Mouse (Mus musculus) mouse embryonic stem cell (cell line): ENCODE data around the gene 9630041A04Rik.

Experiments
- in situ Hi-C, 2 experiments: fragments of 300-500 bp; cut with MboI; formaldehyde crosslinking; loops; 1 replicate in 1 of 2; 3 replicates in 1 of 2; pipeline ENCODE4 v1.14.3; 2019 to 2020; ENCODE audit warnings: low sequenced_read_pairs in 2 of 2, low pct_unique_long_range_greater_than_20kb in 1 of 2, mixed read lengths in 1 of 2; ENCODE audit not compliant: unreplicated experiment in 1 of 2

The 9630041A04Rik gene

GRCm38 (mm10) chr9:101911176-101911866, 49.7 kb downstream of the 9630041A04Rik start:
- in situ Hi-C loops: no loop called here

DNA sequence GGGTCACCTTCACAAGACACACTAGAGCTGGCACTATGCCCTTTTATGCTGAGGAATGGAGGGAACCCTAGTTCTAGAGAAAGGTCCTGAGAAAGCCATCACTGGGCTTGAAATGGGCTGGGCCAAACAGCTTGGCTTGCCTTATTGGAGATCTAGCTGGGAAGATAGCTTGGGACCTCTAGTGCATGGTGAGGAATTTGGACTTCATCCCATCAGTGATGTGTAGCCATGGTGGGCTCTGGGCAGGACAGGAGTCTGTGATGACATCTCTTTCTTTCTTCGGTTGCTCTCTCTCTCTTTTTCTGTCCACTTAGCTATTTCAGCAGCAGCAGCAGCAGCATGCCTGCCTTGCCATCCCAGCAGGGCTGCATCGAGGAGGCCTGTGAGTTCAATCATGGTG, 53.4 kb downstream of the 9630041A04Rik start:
- in situ Hi-C loops: no loop called here

GRCm38 (mm10) chr9:101918771-101919170, 57.1 kb downstream of the 9630041A04Rik start:
- in situ Hi-C loops: no loop called here

DNA sequence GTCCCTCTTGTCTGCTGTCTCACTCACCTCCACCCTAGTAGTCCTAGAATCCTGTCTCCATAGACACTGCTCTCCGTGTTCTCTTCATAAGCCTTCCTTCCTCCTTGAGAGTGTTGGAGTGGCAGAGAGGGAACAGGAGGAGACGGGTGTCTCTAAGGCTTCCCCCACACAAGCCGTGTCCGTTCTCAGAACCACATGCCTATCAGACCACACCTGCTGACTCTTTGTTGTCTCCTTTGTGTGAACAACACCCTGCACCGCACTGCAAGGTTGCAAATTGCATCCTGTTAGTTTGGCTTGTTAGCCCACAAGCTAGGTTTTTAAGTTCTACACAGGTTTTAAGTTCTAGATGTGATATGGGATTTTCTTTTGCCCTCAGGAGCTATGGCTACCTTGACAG, 57.7 kb downstream of the 9630041A04Rik start:
- in situ Hi-C loops: no loop called here

DNA sequence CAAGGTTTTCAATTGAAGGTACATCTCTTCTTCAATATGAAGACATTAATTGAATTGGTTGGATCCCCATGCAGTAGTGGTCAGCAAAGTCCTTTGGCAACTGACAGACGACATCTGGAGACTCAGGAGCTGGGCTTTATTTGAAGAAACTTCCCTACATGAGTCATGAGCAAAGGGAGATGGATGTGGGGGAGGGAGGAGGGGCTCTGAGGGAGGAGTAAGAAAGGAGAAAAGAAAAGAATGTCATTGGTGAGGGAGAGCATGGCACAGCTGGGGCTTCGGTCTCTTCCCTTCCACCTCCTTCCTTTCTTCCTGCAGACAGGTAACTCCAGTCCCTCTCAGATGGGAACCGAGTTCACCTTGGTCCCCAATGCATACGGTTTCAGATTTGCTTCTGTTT, 61.2 kb downstream of the 9630041A04Rik start:
- in situ Hi-C loops: no loop called here

GRCm38 (mm10) chr9:101924829-101925228, 63.2 kb downstream of the 9630041A04Rik start:
- in situ Hi-C loops: no loop called here

- in situ Hi-C loops: no loop called here
Observed at GRCm38 (mm10) chr9:101933946-101934573, 72.4 kb downstream of the 9630041A04Rik start.

GRCm38 (mm10) chr9:101934887-101935286, 73.2 kb downstream of the 9630041A04Rik start:
- in situ Hi-C loops: no loop called here

GRCm38 (mm10) chr9:101938066-101938465, 76.4 kb downstream of the 9630041A04Rik start:
- in situ Hi-C loops: no loop called here

DNA sequence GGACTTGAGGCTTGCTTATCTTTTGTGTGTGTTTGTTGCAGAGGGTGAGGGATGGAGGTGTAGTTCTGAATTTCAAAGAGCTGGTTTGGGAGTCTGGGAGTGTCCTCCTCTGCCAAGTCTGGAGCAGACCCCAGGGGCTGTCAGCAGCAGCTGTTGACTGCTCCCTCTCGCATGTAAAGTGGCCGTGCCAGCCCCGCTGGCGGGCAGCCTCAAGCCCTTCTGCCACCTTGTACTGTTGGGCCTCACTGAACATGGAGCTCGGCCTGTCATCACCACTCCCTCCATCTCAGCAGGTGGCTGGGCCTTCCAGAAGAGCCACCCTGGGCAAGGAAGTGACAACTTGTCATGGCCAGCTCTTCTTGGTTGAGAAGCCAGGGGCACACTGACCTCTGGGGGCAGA, 77.4 kb downstream of the 9630041A04Rik start:
- in situ Hi-C loops: no loop called here

- in situ Hi-C loops: no loop called here
Observed at GRCm38 (mm10) chr9:101940182-101940581, 78.5 kb downstream of the 9630041A04Rik start.

- in situ Hi-C loops: no loop called here
Observed at GRCm38 (mm10) chr9:101942058-101942669, 80.5 kb downstream of the 9630041A04Rik start.

GRCm38 (mm10) chr9:101945326-101945725, 83.7 kb downstream of the 9630041A04Rik start:
- in situ Hi-C loops: no loop called here

DNA sequence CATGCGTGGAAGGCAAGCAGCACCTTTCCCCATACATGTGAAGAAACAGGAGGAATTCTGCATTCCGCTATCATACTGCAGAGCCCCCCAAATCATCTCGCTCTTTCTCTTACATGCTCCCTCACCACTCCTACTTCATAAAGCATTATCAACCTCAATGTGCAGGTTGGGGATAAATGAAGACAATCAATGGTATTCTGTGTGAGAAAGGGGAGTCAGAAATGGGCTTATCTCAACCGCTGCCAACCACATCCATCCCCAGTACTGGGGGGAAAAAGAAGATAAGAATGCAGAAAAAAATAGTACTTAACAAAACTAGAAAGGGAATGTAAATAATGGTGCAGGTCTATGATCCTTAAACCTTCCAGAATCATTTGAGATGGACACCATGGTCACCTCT, 84.2 kb downstream of the 9630041A04Rik start:
- in situ Hi-C loops: no loop called here

GRCm38 (mm10) chr9:101950101-101950500, 88.5 kb downstream of the 9630041A04Rik start:
- in situ Hi-C loops: no loop called here

DNA sequence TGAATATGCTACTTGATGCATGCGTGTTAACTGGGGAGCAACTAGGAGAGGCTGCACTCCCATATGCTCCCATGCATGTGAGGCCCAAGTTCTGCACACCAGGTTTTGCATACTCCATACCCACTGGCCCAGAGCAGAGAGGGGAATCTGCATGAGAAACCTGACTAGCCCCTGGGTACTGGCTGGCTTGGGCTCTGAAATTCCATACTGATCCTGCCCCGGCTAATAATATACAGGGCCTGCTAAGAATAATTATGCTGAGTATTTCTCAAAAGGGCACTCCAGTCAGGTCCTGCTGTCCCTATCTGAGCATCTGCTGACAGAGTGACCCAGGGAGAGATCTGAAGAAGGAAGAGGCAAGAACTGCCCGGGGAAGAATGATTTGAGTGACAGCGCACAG, 92.9 kb downstream of the 9630041A04Rik start:
- in situ Hi-C loops: no loop called here

GRCm38 (mm10) chr9:101956228-101956627, 94.6 kb downstream of the 9630041A04Rik start:
- in situ Hi-C loops: no loop called here

DNA sequence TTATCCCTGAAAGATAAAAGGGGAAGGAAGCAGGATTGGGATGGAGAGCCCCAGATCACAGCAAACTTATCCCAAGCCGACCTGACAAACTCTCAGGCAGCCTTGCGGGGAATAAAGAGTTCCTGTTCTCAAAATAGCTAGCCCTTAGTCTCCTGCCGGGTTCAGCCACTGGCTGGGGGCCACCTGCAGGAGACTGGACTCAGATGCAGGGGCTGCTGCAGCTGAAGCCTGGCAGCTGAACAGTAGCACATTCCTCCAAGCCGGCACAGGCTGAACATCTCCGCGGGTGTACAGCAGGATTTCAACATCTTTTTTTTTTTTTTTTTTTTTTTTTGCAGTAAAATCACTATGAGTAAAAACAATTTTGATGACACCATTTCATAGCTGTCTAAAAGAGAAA, 110.2 kb downstream of the 9630041A04Rik start:
- in situ Hi-C loops: no loop called here

DNA sequence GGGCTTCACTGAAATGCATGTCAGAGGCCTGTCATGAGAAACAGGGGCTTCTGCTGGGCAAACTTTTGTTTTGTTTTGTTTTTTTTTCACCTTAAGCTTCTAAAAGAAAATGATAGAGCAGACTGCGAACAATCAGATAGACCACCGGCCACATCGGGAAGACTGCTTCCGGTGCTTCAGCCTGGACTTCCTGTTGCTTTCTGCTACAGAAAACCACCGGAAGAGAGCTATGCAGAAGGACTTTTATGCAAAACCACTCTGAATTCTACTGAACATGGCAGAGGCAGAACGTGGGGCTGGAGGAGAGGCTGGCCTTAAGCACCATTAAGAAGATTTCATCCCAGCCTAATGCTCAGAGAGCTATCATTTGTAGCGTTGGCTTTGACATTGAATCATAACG, 110.7 kb downstream of the 9630041A04Rik start:
- in situ Hi-C loops: no loop called here
